Mouse (Mus musculus) layer of hippocampus, adult 9-10 months (tissue): Measurements from ENCODE around the gene Mrps33.
A peak's percentile ranks its signal among the peaks of the same experiment; 100 is the strongest.

Source experiments
- DNase-seq: peaks from one replicate; pipeline ENCODE4 v3.0.0; 2022; ENCODE audit warnings: low spot score

Gene Mrps33

GRCm38 (mm10) chr6:39810612-39811116 lies at the start of gene Mrps33:
Gene Mrps33 (minus strand): TSS chr6:39810988.
- peak; percentile 87 for DNase-seq

GRCm38 (mm10) chr6:39849667-39850066 lies 38.9 kb upstream of the Mrps33 start:
- no peak for DNase-seq

GRCm38 (mm10) chr6:39848766-39849165 lies 38.0 kb upstream of the Mrps33 start:
- DNase-seq: no peak

- no peak for DNase-seq
These were observed 36.8 kb upstream of the Mrps33 start for GRCm38 (mm10) chr6:39847538-39847937.

GRCm38 (mm10) chr6:39843698-39844342 lies 33.0 kb upstream of the Mrps33 start:
- no peak for DNase-seq

GRCm38 (mm10) chr6:39828736-39829135 lies 17.9 kb upstream of the Mrps33 start:
- no peak for DNase-seq

- DNase-seq: no peak
These were observed 10.5 kb upstream of the Mrps33 start for GRCm38 (mm10) chr6:39821241-39821640.

- DNase-seq: no peak
These were observed 8.1 kb upstream of the Mrps33 start for GRCm38 (mm10) chr6:39818922-39819321.

- DNase-seq: no peak
These were observed 2.3 kb downstream of the Mrps33 start for GRCm38 (mm10) chr6:39808511-39808910.

- DNase-seq: no peak
These were observed 3.7 kb downstream of the Mrps33 start for GRCm38 (mm10) chr6:39807050-39807560.

- no peak for DNase-seq
These were observed 4.5 kb downstream of the Mrps33 start for GRCm38 (mm10) chr6:39806336-39806735.

- no peak for DNase-seq
These were observed 4.9 kb downstream of the Mrps33 start for GRCm38 (mm10) chr6:39805916-39806315.

GRCm38 (mm10) chr6:39800977-39801376 lies 9.8 kb downstream of the Mrps33 start:
- DNase-seq: no peak

- no peak for DNase-seq
These were observed 13.7 kb downstream of the Mrps33 start for GRCm38 (mm10) chr6:39797076-39797475.

GRCm38 (mm10) chr6:39796150-39796549 lies 14.6 kb downstream of the Mrps33 start:
- no peak for DNase-seq

- DNase-seq: no peak
These were observed 19.0 kb downstream of the Mrps33 start for GRCm38 (mm10) chr6:39791806-39792205.

- no peak for DNase-seq
These were observed 22.4 kb downstream of the Mrps33 start for GRCm38 (mm10) chr6:39788408-39788807.

GRCm38 (mm10) chr6:39787783-39788182 lies 23.0 kb downstream of the Mrps33 start:
- DNase-seq: no peak

GRCm38 (mm10) chr6:39785944-39786343 lies 24.8 kb downstream of the Mrps33 start:
- no peak for DNase-seq

- no peak for DNase-seq
These were observed 27.3 kb downstream of the Mrps33 start for GRCm38 (mm10) chr6:39783521-39783920.

GRCm38 (mm10) chr6:39782618-39783017 lies 28.2 kb downstream of the Mrps33 start:
- DNase-seq: peak; percentile 58

- DNase-seq: no peak
These were observed 28.8 kb downstream of the Mrps33 start for GRCm38 (mm10) chr6:39781766-39782530.
